Mouse (Mus musculus): ENCODE measurements around the gene Rbp7. TPM values are rescaled to one million over a fixed set of nuclear protein-coding genes. Genes with fewer than 3 reads are reported as not detected.

The Rbp7 gene
- polyA plus RNA-seq, 1 experiment from 2014 or later = 14.6 TPM

GRCm38 (mm10) chr4:149485053-149485824 lies 30.5 kb upstream of the Rbp7 start, which contains the start of the genes Nmnat1 and Lzic:
Nmnat1 (minus strand) TSS chr4:149485202.
Lzic (plus strand) TSS chr4:149485229.
- Histone ChIP-seq H3K9ac (ENCODE audit: low read length) (peak within 1 kb of the TSS; percentile 78), H3K4me2 (ENCODE audit: low read depth, low read length) (peak within 1 kb of the TSS; percentile 80), H3K27me3 (ENCODE audit: control insufficient read depth, insufficient read depth, low read length) (no peaks in the 10 kb centered on the region), H3K27ac (ENCODE audit: low read length) (peak within 1 kb of the TSS; percentile 87), H3K4me3 (ENCODE audit: low read length) (peak within 1 kb of the TSS; percentile 59), H3K9me3 (replicated peaks; ENCODE audit: control insufficient read depth, low read length) (no peaks in the 10 kb centered on the region), H3K36me3 (ENCODE audit: control insufficient read depth, insufficient read depth) (peaks cover 25% of the 10 kb centered on the region), H3K4me1 (ENCODE audit: control insufficient read depth, insufficient read depth, low read length) (peaks cover 16% of the 10 kb centered on the region)
- whole genome bisulfite sequencing = under 1% methylated on average over 60 of the region's 60 CpGs
- peak; percentile 98 for ATAC-seq (replicated peaks; ENCODE audit: extremely low read depth, insufficient read depth, low FRiP score)

GRCm38 (mm10) chr4:149484566-149484965 lies 29.8 kb upstream of the Rbp7 start:
- Histone ChIP-seq H3K27ac (ENCODE audit: low read length) (peak overlapping the region; percentile 87), H3K9ac (ENCODE audit: low read length) (peak overlapping the region; percentile 78), H3K27me3 (ENCODE audit: control insufficient read depth, insufficient read depth, low read length) (no peaks in the 10 kb centered on the region), H3K4me3 (ENCODE audit: low read length) (peak overlapping the region; percentile 59), H3K4me1 (ENCODE audit: control insufficient read depth, insufficient read depth, low read length) (peaks cover 16% of the 10 kb centered on the region), H3K4me2 (ENCODE audit: low read depth, low read length) (peak overlapping the region; percentile 80), H3K36me3 (ENCODE audit: control insufficient read depth, insufficient read depth) (peaks cover 20% of the 10 kb centered on the region), H3K9me3 (replicated peaks; ENCODE audit: control insufficient read depth, low read length) (no peaks in the 10 kb centered on the region)
- ATAC-seq (replicated peaks; ENCODE audit: extremely low read depth, insufficient read depth, low FRiP score) = no peak; the same call in 1 of the 2 replicates
- 45% methylated on average over 3 of the region's 3 CpGs for WGBS

GRCm38 (mm10) chr4:149477078-149477477 lies 22.3 kb upstream of the Rbp7 start, which contains the start of gene Tmem274:
Tmem274 (plus strand) TSS chr4:149477378.
- H3K4me3 ChIP-seq (ENCODE audit: low read length) = no peak within 1 kb of the TSS
- peaks cover 13% of the 10 kb centered on the region for H3K36me3 ChIP-seq (ENCODE audit: control insufficient read depth, insufficient read depth)
- H3K27me3 ChIP-seq (ENCODE audit: control insufficient read depth, insufficient read depth, low read length) = no peaks in the 10 kb centered on the region
- no peaks in the 10 kb centered on the region for H3K4me1 ChIP-seq (ENCODE audit: control insufficient read depth, insufficient read depth, low read length)
- no peak within 1 kb of the TSS for H3K4me2 ChIP-seq (ENCODE audit: low read depth, low read length)
- no peaks in the 10 kb centered on the region for H3K9me3 ChIP-seq (replicated peaks; ENCODE audit: control insufficient read depth, low read length)
- H3K9ac ChIP-seq (ENCODE audit: low read length) = no peak within 1 kb of the TSS
- H3K27ac ChIP-seq (ENCODE audit: low read length) = no peak within 1 kb of the TSS
- no peak for ATAC-seq (replicated peaks; ENCODE audit: extremely low read depth, insufficient read depth, low FRiP score)
- 89% methylated on average over 11 of the region's 11 CpGs for WGBS

GRCm38 (mm10) chr4:149475096-149475495 lies 20.3 kb upstream of the Rbp7 start:
- H3K9ac ChIP-seq (ENCODE audit: low read length) = no peak overlapping the region
- H3K4me1 ChIP-seq (ENCODE audit: control insufficient read depth, insufficient read depth, low read length) = 0 out of 2 replicates have a peak, but pooled peaks cover 2% of the 10 kb centered on the region
- peaks cover 13% of the 10 kb centered on the region for H3K36me3 ChIP-seq (ENCODE audit: control insufficient read depth, insufficient read depth)
- no peaks in the 10 kb centered on the region for H3K27me3 ChIP-seq (ENCODE audit: control insufficient read depth, insufficient read depth, low read length)
- no peak for ATAC-seq (replicated peaks; ENCODE audit: extremely low read depth, insufficient read depth, low FRiP score)
- no peak overlapping the region for H3K4me2 ChIP-seq (ENCODE audit: low read depth, low read length)
- 57% methylated on average over 7 of the region's 7 CpGs for WGBS
- H3K9me3 ChIP-seq (replicated peaks; ENCODE audit: control insufficient read depth, low read length) = no peaks in the 10 kb centered on the region
- no peak overlapping the region for H3K4me3 ChIP-seq (ENCODE audit: low read length)
- H3K27ac ChIP-seq (ENCODE audit: low read length) = no peak overlapping the region

- no peak overlapping the region for H3K4me2 ChIP-seq (ENCODE audit: low read depth, low read length)
- no peaks in the 10 kb centered on the region for H3K9me3 ChIP-seq (replicated peaks; ENCODE audit: control insufficient read depth, low read length)
- 0 out of 2 replicates have a peak, but pooled peaks cover 2% of the 10 kb centered on the region for H3K4me1 ChIP-seq (ENCODE audit: control insufficient read depth, insufficient read depth, low read length)
- H3K27me3 ChIP-seq (ENCODE audit: control insufficient read depth, insufficient read depth, low read length) = no peaks in the 10 kb centered on the region
- H3K4me3 ChIP-seq (ENCODE audit: low read length) = no peak overlapping the region
- H3K36me3 ChIP-seq (ENCODE audit: control insufficient read depth, insufficient read depth) = peaks cover 26% of the 10 kb centered on the region
- WGBS = 91% methylated on average over 3 of the region's 3 CpGs
- peak; percentile 49; the same call in 1 of the 2 replicates for ATAC-seq (replicated peaks; ENCODE audit: extremely low read depth, insufficient read depth, low FRiP score)
- H3K9ac ChIP-seq (ENCODE audit: low read length) = no peak overlapping the region
- H3K27ac ChIP-seq (ENCODE audit: low read length) = no peak overlapping the region
Observed at GRCm38 (mm10) chr4:149469557-149469956, 14.8 kb upstream of the Rbp7 start.

- Histone ChIP-seq H3K4me1 (ENCODE audit: control insufficient read depth, insufficient read depth, low read length) (peaks cover 5% of the 10 kb centered on the region), H3K36me3 (ENCODE audit: control insufficient read depth, insufficient read depth) (peaks cover 8% of the 10 kb centered on the region), H3K27ac (ENCODE audit: low read length) (no peak overlapping the region), H3K4me3 (ENCODE audit: low read length) (no peak overlapping the region), H3K9ac (ENCODE audit: low read length) (no peak overlapping the region), H3K27me3 (ENCODE audit: control insufficient read depth, insufficient read depth, low read length) (no peaks in the 10 kb centered on the region), H3K4me2 (ENCODE audit: low read depth, low read length) (no peak overlapping the region), H3K9me3 (replicated peaks; ENCODE audit: control insufficient read depth, low read length) (no peaks in the 10 kb centered on the region)
- no peak for ATAC-seq (replicated peaks; ENCODE audit: extremely low read depth, insufficient read depth, low FRiP score)
- 58% methylated on average over 6 of the region's 6 CpGs for WGBS
Observed at GRCm38 (mm10) chr4:149463435-149463950, 8.7 kb upstream of the Rbp7 start.

GRCm38 (mm10) chr4:149462305-149462971 lies 7.7 kb upstream of the Rbp7 start:
- Histone ChIP-seq H3K4me1 (ENCODE audit: control insufficient read depth, insufficient read depth, low read length) (peaks cover 10% of the 10 kb centered on the region), H3K27ac (ENCODE audit: low read length) (no peak overlapping the region)
- WGBS = 70% methylated on average over 6 of the region's 6 CpGs

GRCm38 (mm10) chr4:149461579-149462304 lies 7.0 kb upstream of the Rbp7 start:
- Histone ChIP-seq H3K9me3 (replicated peaks; ENCODE audit: control insufficient read depth, low read length) (no peaks in the 10 kb centered on the region), H3K4me2 (ENCODE audit: low read depth, low read length) (no peak overlapping the region), H3K27ac (ENCODE audit: low read length) (no peak overlapping the region), H3K36me3 (ENCODE audit: control insufficient read depth, insufficient read depth) (no peaks in the 10 kb centered on the region), H3K4me1 (ENCODE audit: control insufficient read depth, insufficient read depth, low read length) (peaks cover 10% of the 10 kb centered on the region), H3K4me3 (ENCODE audit: low read length) (no peak overlapping the region), H3K9ac (ENCODE audit: low read length) (no peak overlapping the region), H3K27me3 (ENCODE audit: control insufficient read depth, insufficient read depth, low read length) (no peaks in the 10 kb centered on the region)
- ATAC-seq (replicated peaks; ENCODE audit: extremely low read depth, insufficient read depth, low FRiP score) = no peak
- WGBS = 51% methylated on average over 7 of the region's 7 CpGs

More at GRCm38 (mm10) chr4:149462305-149462971, 7.7 kb upstream of the Rbp7 start:
- no peak overlapping the region for H3K4me2 ChIP-seq (ENCODE audit: low read depth, low read length)
- H3K9ac ChIP-seq (ENCODE audit: low read length) = no peak overlapping the region
- H3K27me3 ChIP-seq (ENCODE audit: control insufficient read depth, insufficient read depth, low read length) = no peaks in the 10 kb centered on the region
- H3K4me3 ChIP-seq (ENCODE audit: low read length) = no peak overlapping the region
- H3K9me3 ChIP-seq (replicated peaks; ENCODE audit: control insufficient read depth, low read length) = no peaks in the 10 kb centered on the region
- no peak for ATAC-seq (replicated peaks; ENCODE audit: extremely low read depth, insufficient read depth, low FRiP score)
- peaks cover 2% of the 10 kb centered on the region; the same call in 1 of the 2 replicates for H3K36me3 ChIP-seq (ENCODE audit: control insufficient read depth, insufficient read depth)
